Mouse (Mus musculus) embryonic facial prominence, embryonic 15.5 days (tissue): ENCODE measurements at regions not wholly inside any gene's neighbourhood (a gene's known extent, or its start where the extent isn't known, plus 50 kb on each side); places are given as distances from the start of the nearest gene placed in this dataset.

ENCODE experiments used
- ATAC-seq: fragments of 200-750 bp; cut with Nextera tagmentation; 2 replicates; pipeline ENCODE4 v1.8.0; 2017; ENCODE audit warnings: low read depth, moderate TSS enrichment; ENCODE audit not compliant: insufficient number of reproducible peaks, low FRiP score, low TSS enrichment
- H3K27ac ChIP-seq: fragments of 300-500 bp; sonication (generic); replicated peaks from 2 replicates; pipeline ENCODE4 v1.5.1; 2015; ENCODE audit warnings: mild to moderate bottlenecking, inconsistent platforms
- H3K27me3 ChIP-seq: fragments of 300-500 bp; sonication (generic); 2 replicates; pipeline ENCODE4 v1.6.1; 2015; ENCODE audit warnings: inconsistent platforms
- H3K36me3 ChIP-seq: fragments of 300-500 bp; sonication (generic); 2 replicates; pipeline ENCODE4 v1.6.1; 2015; ENCODE audit warnings: mild to moderate bottlenecking, inconsistent platforms
- H3K4me1 ChIP-seq: fragments of 300-500 bp; sonication (generic); 2 replicates; pipeline ENCODE4 v1.6.1; 2015; ENCODE audit warnings: inconsistent platforms
- H3K4me2 ChIP-seq: fragments of 300-500 bp; sonication (generic); replicated peaks from 2 replicates; pipeline ENCODE4 v1.6.1; 2015; ENCODE audit warnings: mild to moderate bottlenecking, inconsistent platforms
- H3K4me3 ChIP-seq: fragments of 300-500 bp; sonication (generic); replicated peaks from 2 replicates; pipeline ENCODE4 v1.5.1; 2015; ENCODE audit warnings: mild to moderate bottlenecking, inconsistent platforms
- H3K9ac ChIP-seq: fragments of 300-500 bp; sonication (generic); 2 replicates; pipeline ENCODE4 v1.6.1; 2015; ENCODE audit warnings: inconsistent platforms
- H3K9me3 ChIP-seq: fragments of 300-500 bp; sonication (generic); replicated peaks from 2 replicates; pipeline ENCODE4 v1.6.1; 2016; ENCODE audit warnings: inconsistent platforms
- WGBS: fragments of 180-500 bp; shearing (Covaris S2); methylation state at CpG from one replicate; pipeline ENCODE4 v1.1.7; 2015; 5-methylcytosine and 5-hydroxymethylcytosine counted together

DNA sequence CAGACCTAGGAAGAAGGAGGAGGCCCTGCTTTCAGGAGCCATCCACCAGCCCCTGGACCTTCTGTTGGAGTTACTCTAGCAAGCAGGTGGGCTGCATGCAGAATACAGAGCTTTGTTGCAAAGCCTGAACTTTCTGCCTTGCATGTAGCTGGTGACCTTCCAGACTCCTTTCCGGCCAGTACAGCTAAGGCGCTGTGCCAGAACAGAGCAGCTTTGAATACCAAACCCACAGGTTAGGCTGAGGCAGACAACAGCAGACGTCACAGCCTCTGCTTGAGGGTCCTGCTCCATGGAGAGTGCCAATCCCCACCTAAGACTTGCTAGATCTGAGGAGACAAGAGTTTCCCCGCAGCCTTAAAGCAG, 123.9 kb upstream of the Dio3 start:
- Histone ChIP-seq H3K9me3 (0 out of 2 replicates have a peak, but pooled peaks cover 2% of the 10 kb centered on the region), H3K27ac (no peak overlapping the region), H3K9ac (no peak overlapping the region), H3K4me1 (peaks cover 20% of the 10 kb centered on the region; the same call in 1 of the 2 replicates), H3K4me2 (no peak overlapping the region), H3K27me3 (no peaks in the 10 kb centered on the region), H3K4me3 (no peak overlapping the region), H3K36me3 (no peaks in the 10 kb centered on the region)
- 75% methylated on average over 4 of the region's 4 CpGs for WGBS
- ATAC-seq = no peak

GRCm38 (mm10) chr12:110156441-110156840, 122.4 kb upstream of the Dio3 start:
- H3K4me3 ChIP-seq = no peak overlapping the region
- H3K9ac ChIP-seq = no peak overlapping the region
- no peak overlapping the region for H3K27ac ChIP-seq
- peaks cover 20% of the 10 kb centered on the region; the same call in 1 of the 2 replicates for H3K4me1 ChIP-seq
- H3K27me3 ChIP-seq = no peaks in the 10 kb centered on the region
- no peak for ATAC-seq
- 37% methylated on average over 8 of the region's 8 CpGs for WGBS
- no peak overlapping the region for H3K4me2 ChIP-seq
- H3K36me3 ChIP-seq = no peaks in the 10 kb centered on the region
- no peaks in the 10 kb centered on the region for H3K9me3 ChIP-seq

GRCm38 (mm10) chr12:110157998-110158747, 120.7 kb upstream of the Dio3 start:
- no peak for ATAC-seq

DNA sequence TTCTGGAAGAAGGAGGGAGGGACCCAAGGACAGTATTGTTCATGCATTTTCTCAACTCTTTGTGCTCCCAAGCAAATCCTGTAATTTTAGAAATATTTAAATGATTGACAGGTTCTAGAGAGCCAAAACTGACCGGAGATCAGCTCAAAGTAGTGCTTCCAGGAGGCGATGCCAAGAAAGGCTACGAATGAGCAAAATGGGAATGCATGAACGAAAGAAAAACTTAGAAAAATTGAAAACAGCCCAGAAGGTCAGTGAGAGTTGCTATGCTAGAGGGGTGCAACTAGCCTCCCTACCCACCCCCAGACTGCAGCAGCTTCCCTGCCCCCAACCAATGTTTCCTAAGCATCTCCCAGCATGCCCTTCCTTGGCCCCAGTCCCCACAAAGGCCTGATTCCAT, 117.6 kb upstream of the Dio3 start:
- Histone ChIP-seq H3K36me3 (no peaks in the 10 kb centered on the region), H3K4me3 (no peak overlapping the region), H3K4me2 (no peak overlapping the region), H3K27ac (no peak overlapping the region), H3K4me1 (peaks cover 18% of the 10 kb centered on the region; the same call in 1 of the 2 replicates), H3K9me3 (no peaks in the 10 kb centered on the region), H3K27me3 (no peaks in the 10 kb centered on the region), H3K9ac (no peak overlapping the region)
- WGBS = 58% methylated on average over 4 of the region's 4 CpGs
- ATAC-seq = no peak

More at GRCm38 (mm10) chr12:110157998-110158747, 120.7 kb upstream of the Dio3 start:
- Histone ChIP-seq H3K4me2 (no peak overlapping the region), H3K4me3 (no peak overlapping the region), H3K9ac (no peak overlapping the region), H3K27ac (peak overlapping the region; percentile 22; the same call in 1 of the 2 replicates), H3K36me3 (no peaks in the 10 kb centered on the region), H3K9me3 (no peaks in the 10 kb centered on the region), H3K27me3 (no peaks in the 10 kb centered on the region), H3K4me1 (peaks cover 20% of the 10 kb centered on the region; the same call in 1 of the 2 replicates)
- 30% methylated on average over 16 of the region's 16 CpGs for WGBS

DNA sequence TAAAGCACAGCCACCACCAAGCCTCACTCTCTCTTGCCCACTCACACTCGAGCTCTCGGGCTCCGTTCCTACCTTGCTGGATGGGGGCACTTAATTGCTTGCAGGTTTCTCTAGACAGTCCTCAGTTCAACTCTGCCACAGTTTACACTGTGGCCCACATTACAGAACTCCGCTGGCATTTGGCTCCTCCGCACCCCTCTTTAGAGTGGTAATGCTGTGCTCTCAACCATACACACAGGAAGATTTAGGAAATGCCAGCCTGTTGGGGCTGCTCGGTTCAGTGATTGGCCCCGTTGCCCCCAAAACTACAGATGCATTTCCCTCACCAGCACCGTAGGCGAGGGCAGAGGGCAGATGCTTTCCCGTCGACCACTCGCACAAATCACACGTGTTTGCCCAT, 113.4 kb upstream of the Dio3 start:
- no peaks in the 10 kb centered on the region for H3K9me3 ChIP-seq
- H3K4me2 ChIP-seq = no peak overlapping the region
- no peak overlapping the region for H3K27ac ChIP-seq
- H3K27me3 ChIP-seq = no peaks in the 10 kb centered on the region
- no peak overlapping the region for H3K9ac ChIP-seq
- ATAC-seq = no peak
- H3K4me3 ChIP-seq = no peak overlapping the region
- H3K4me1 ChIP-seq = no peaks in the 10 kb centered on the region
- WGBS = 66% methylated on average over 13 of the region's 13 CpGs
- no peaks in the 10 kb centered on the region for H3K36me3 ChIP-seq

GRCm38 (mm10) chr12:110168407-110168806, 110.5 kb upstream of the Dio3 start:
- ATAC-seq = no peak
- no peaks in the 10 kb centered on the region for H3K9me3 ChIP-seq
- H3K27me3 ChIP-seq = no peaks in the 10 kb centered on the region
- no peak overlapping the region for H3K9ac ChIP-seq
- H3K4me3 ChIP-seq = no peak overlapping the region
- 83% methylated on average over 4 of the region's 4 CpGs for WGBS
- no peak overlapping the region for H3K4me2 ChIP-seq
- H3K4me1 ChIP-seq = no peaks in the 10 kb centered on the region
- no peaks in the 10 kb centered on the region for H3K36me3 ChIP-seq
- H3K27ac ChIP-seq = no peak overlapping the region

GRCm38 (mm10) chr12:110169261-110169660, 109.6 kb upstream of the Dio3 start:
- Histone ChIP-seq H3K27ac (no peak overlapping the region), H3K36me3 (no peaks in the 10 kb centered on the region), H3K4me2 (no peak overlapping the region), H3K4me3 (no peak overlapping the region), H3K9me3 (no peaks in the 10 kb centered on the region), H3K27me3 (no peaks in the 10 kb centered on the region), H3K4me1 (no peaks in the 10 kb centered on the region), H3K9ac (no peak overlapping the region)
- WGBS = 88% methylated on average over 1 of the region's 1 CpGs
- no peak for ATAC-seq

DNA sequence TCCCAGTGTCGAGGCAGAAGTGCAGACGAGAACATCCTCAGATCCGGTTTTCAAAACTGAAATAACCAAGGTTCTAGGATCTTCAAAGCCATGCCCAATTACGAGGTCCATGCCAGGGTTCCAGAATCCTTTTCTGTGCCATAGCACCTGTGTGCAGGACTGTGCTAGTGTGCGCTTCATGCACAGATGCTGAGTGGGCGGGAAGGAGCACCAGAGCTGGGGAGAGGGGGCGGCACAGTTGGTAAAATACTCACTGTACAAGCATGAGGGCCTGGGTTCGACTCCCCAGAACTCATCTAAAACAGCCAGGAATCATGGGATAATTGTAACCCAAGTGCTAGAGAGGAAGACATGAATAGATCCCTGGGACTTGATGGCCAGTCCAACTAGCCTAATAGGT, 108.4 kb upstream of the Dio3 start:
- no peaks in the 10 kb centered on the region for H3K27me3 ChIP-seq
- no peaks in the 10 kb centered on the region for H3K36me3 ChIP-seq
- no peak for ATAC-seq
- H3K27ac ChIP-seq = no peak overlapping the region
- no peak overlapping the region for H3K4me2 ChIP-seq
- no peak overlapping the region for H3K9ac ChIP-seq
- no peaks in the 10 kb centered on the region for H3K9me3 ChIP-seq
- H3K4me3 ChIP-seq = no peak overlapping the region
- H3K4me1 ChIP-seq = no peaks in the 10 kb centered on the region
- 85% methylated on average over 8 of the region's 8 CpGs for WGBS

- Histone ChIP-seq H3K27ac (no peak overlapping the region), H3K36me3 (no peaks in the 10 kb centered on the region), H3K4me2 (no peak overlapping the region), H3K9me3 (no peaks in the 10 kb centered on the region), H3K27me3 (no peaks in the 10 kb centered on the region), H3K4me1 (no peaks in the 10 kb centered on the region), H3K4me3 (no peak overlapping the region), H3K9ac (no peak overlapping the region)
- 94% methylated on average over 2 of the region's 2 CpGs for WGBS
- ATAC-seq = no peak
These were observed 101.0 kb upstream of the Dio3 start for GRCm38 (mm10) chr12:110177826-110178225.

DNA sequence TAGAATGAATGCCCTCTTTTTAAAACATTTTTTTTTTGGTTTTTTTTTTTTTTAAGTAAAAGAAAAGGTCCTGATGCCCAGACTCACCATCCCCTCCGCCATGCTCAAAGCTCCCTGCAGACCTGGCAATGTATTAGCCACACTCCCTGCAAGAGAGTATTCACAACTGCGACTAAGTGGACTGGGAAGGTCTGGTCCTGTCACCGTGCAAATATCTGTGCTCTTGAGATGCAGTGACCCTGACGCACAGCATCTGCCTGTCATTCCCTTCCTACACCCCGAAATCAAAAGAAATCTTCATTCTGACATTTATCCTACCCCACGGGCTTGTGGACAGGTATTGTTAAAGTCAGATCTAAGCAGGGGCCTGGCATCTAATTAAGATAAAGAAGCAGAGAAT, 95.4 kb upstream of the Dio3 start:
- ATAC-seq = no peak

DNA sequence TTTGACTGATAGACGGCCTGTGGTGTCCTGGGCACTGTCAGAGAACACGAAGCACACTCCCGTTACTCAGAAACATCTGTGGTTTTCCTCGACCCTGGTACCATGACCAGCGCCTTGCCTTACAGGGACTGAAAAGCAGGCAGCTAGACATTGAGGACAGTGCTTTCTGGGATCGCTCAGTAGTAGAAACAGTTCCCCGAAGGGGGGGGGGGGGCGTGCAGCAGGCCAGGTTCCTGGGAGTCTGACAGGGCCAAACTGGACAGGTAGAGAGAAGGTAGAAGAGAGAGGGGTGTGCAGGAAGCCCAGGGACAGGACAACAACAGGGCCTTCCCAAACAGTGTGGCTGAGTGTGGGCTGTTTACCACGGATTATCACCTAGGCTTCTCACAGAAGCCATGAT, 93.5 kb upstream of the Dio3 start:
- no peak overlapping the region for H3K27ac ChIP-seq
- peaks cover 24% of the 10 kb centered on the region for H3K4me1 ChIP-seq
- H3K36me3 ChIP-seq = no peaks in the 10 kb centered on the region
- WGBS = 36% methylated on average over 9 of the region's 9 CpGs
- H3K4me3 ChIP-seq = no peak overlapping the region
- no peak for ATAC-seq
- no peak overlapping the region for H3K4me2 ChIP-seq
- no peak overlapping the region for H3K9ac ChIP-seq
- peaks cover 52% of the 10 kb centered on the region for H3K27me3 ChIP-seq
- no peaks in the 10 kb centered on the region for H3K9me3 ChIP-seq

More for the DNA sequence above, 95.4 kb upstream of the Dio3 start:
- no peak overlapping the region for H3K27ac ChIP-seq
- H3K4me2 ChIP-seq = no peak overlapping the region
- no peaks in the 10 kb centered on the region for H3K36me3 ChIP-seq
- 41% methylated on average over 6 of the region's 6 CpGs for WGBS
- no peaks in the 10 kb centered on the region for H3K9me3 ChIP-seq
- no peak overlapping the region for H3K9ac ChIP-seq
- no peak overlapping the region for H3K4me3 ChIP-seq
- peaks cover 14% of the 10 kb centered on the region for H3K4me1 ChIP-seq
- peaks cover 37% of the 10 kb centered on the region for H3K27me3 ChIP-seq

GRCm38 (mm10) chr12:110186381-110186780, 92.5 kb upstream of the Dio3 start:
- WGBS = 27% methylated on average over 3 of the region's 3 CpGs
- no peak overlapping the region for H3K4me2 ChIP-seq
- H3K9me3 ChIP-seq = no peaks in the 10 kb centered on the region
- H3K27ac ChIP-seq = no peak overlapping the region
- peaks cover 24% of the 10 kb centered on the region for H3K4me1 ChIP-seq
- no peaks in the 10 kb centered on the region for H3K36me3 ChIP-seq
- H3K9ac ChIP-seq = no peak overlapping the region
- peaks cover 59% of the 10 kb centered on the region for H3K27me3 ChIP-seq
- H3K4me3 ChIP-seq = no peak overlapping the region
- no peak for ATAC-seq
